Mouse (Mus musculus) heart, postnatal 0 days (tissue): ENCODE measurements around the gene Nkx2-2. TPM values are rescaled to one million over a fixed set of nuclear protein-coding genes. Genes with fewer than 3 reads are reported as not detected.

Experiments used
- ATAC-seq: fragments of 200-750 bp; cut with Nextera tagmentation; 2 replicates; pipeline ENCODE4 v1.8.0; 2017; ENCODE audit warnings: low read depth, moderate number of reproducible peaks, moderate library complexity; ENCODE audit not compliant: insufficient read depth
- DNase-seq: peaks from one replicate; pipeline ENCODE4 v3.0.0-alpha.2; 2016; ENCODE audit warnings: low spot score
- H3K27ac ChIP-seq: fragments of 300-500 bp; sonication (generic); 2 replicates; pipeline ENCODE4 v1.5.1; 2014; ENCODE audit warnings: low read depth, mild to moderate bottlenecking
- H3K27me3 ChIP-seq: fragments of 300-500 bp; sonication (generic); 2 replicates; pipeline ENCODE4 v1.6.1; 2014; ENCODE audit warnings: low read length, mixed read lengths; ENCODE audit not compliant: control insufficient read depth, insufficient read depth
- H3K36me3 ChIP-seq: fragments of 300-500 bp; sonication (generic); replicated peaks from 2 replicates; pipeline ENCODE4 v1.6.1; 2014; ENCODE audit warnings: low read length, mixed read lengths; ENCODE audit not compliant: control insufficient read depth, insufficient read depth
- H3K4me1 ChIP-seq: fragments of 300-500 bp; sonication (generic); 2 replicates; pipeline ENCODE4 v1.6.1; 2014; ENCODE audit warnings: antibody characterized with exemption; ENCODE audit not compliant: control insufficient read depth, insufficient read depth
- H3K4me2 ChIP-seq: fragments of 300-500 bp; sonication (generic); 2 replicates; pipeline ENCODE4 v1.6.1; 2014; ENCODE audit warnings: low read depth, mild to moderate bottlenecking, low read length, moderate library complexity
- H3K4me3 ChIP-seq: fragments of 300-500 bp; sonication (generic); 2 replicates; pipeline ENCODE4 v1.5.1; 2014; ENCODE audit warnings: low read depth, low read length
- H3K9ac ChIP-seq: fragments of 300-500 bp; sonication (generic); replicated peaks from 2 replicates; pipeline ENCODE4 v1.6.1; 2014; ENCODE audit warnings: low read depth, low read length, mixed read lengths
- H3K9me3 ChIP-seq: fragments of 300-500 bp; sonication (generic); replicated peaks from 2 replicates; pipeline ENCODE4 v1.6.1; 2016; ENCODE audit warnings: low read length; ENCODE audit not compliant: control insufficient read depth
- CTCF ChIP-seq: IDR thresholded peaks from 2 replicates; pipeline ENCODE4 v1.5.1; 2016; ENCODE audit warnings: antibody characterized with exemption, control low read depth, low read depth
- EP300 ChIP-seq: IDR thresholded peaks from 2 replicates; pipeline ENCODE4 v1.6.1; 2016; ENCODE audit warnings: antibody characterized with exemption, low read depth
- WGBS: fragments of 180-500 bp; shearing (Covaris S2); extraction: QIAGEN DNeasy Blood & Tissue Kit; methylation state at CpG from one replicate; pipeline ENCODE4 v1.1.7; 2014; 5-methylcytosine and 5-hydroxymethylcytosine counted together
- polyA plus RNA-seq: library from polyadenylated mRNA; unstranded; fragments of >200 nt; fragmentation: Nextera tagmentation; extraction: Ambion mirVana; gene quantifications from 2 replicates; pipeline ENCODE4 v1.2.1, GENCODE M21; 2015
- total RNA-seq: library from RNA; depleted of rRNA; stranded (reverse); fragments of >200 nt; gene quantifications from 2 replicates; pipeline ENCODE4 v1.2.3, GENCODE M21; 2014; ENCODE audit warnings: low replicate concordance; rRNA removed

The Nkx2-2 gene
- total and polyA plus RNA-seq, 2 experiments from 2014 or later, result not detected

GRCm38 (mm10) chr2:147165863-147166262 lies 28.2 kb downstream of the Nkx2-2 start:
- Histone ChIP-seq H3K9me3 (no peaks in the 10 kb centered on the region), H3K27ac (no peak overlapping the region), H3K9ac (no peak overlapping the region), H3K4me1 (no peaks in the 10 kb centered on the region), H3K36me3 (no peaks in the 10 kb centered on the region), H3K4me2 (no peak overlapping the region), H3K4me3 (no peak overlapping the region), H3K27me3 (no peaks in the 10 kb centered on the region)
- DNase-seq (no peak), ATAC-seq (no peak)
- no peak for TF ChIP-seq CTCF
- TF ChIP-seq EP300, result no peak
- WGBS, result 80% methylated on average over 1 of the region's 1 CpGs

DNA sequence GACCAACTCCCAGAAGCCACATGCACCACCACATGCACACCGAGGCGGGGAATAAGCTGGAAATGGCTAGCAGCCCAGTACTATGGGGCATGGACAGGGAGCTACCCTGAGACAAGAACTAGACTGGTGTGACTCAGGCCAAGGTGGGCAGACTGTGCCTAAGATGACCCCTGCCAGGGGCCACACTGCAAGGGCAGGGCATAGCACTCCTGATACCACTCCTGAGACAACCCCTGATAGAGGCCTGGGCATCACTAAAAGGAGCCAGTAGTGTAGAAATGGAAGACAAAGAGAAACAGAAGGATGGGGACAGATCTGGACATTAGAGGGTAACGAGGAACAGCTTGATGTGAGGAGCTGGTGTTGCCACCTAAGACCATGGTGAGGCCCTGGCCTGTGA lies 28.7 kb downstream of the Nkx2-2 start:
- WGBS, result 82% methylated on average over 3 of the region's 3 CpGs
- TF ChIP-seq CTCF, result no peak
- no peak for TF ChIP-seq EP300

DNA sequence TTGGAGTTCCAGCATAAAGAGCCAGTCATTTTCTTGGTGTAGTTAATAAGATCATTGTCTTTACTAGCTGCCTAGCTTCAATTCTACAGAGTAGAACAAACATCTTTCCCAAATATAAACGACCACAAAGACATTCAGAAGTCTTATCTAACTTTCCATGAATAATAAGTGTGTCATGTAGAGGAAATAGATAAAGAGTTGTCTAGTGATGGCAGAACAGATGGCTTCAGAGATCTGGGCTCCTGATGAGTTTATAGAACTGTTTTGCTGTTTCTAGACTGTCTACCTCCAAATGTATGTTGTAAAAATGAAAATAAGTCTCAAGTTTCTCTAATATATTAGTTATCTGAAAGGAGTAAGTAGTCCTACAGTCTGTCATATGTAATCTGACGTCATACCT lies 41.5 kb downstream of the Nkx2-2 start:
- H3K4me1 ChIP-seq, result no peaks in the 10 kb centered on the region
- H3K27me3 ChIP-seq, result no peaks in the 10 kb centered on the region
- H3K36me3 ChIP-seq, result no peaks in the 10 kb centered on the region
- H3K4me2 ChIP-seq, result no peak overlapping the region
- WGBS, result 45% methylated on average over 2 of the region's 2 CpGs
- DNase-seq (no peak), ATAC-seq (no peak)
- H3K4me3 ChIP-seq, result no peak overlapping the region
- no peak for TF ChIP-seq EP300
- TF ChIP-seq CTCF, result no peak
- no peak overlapping the region for H3K27ac ChIP-seq
- H3K9me3 ChIP-seq, result no peaks in the 10 kb centered on the region
- H3K9ac ChIP-seq, result no peak overlapping the region

More for the DNA sequence above, 28.7 kb downstream of the Nkx2-2 start:
- Histone ChIP-seq H3K36me3 (no peaks in the 10 kb centered on the region), H3K9ac (no peak overlapping the region), H3K4me3 (no peak overlapping the region), H3K27me3 (no peaks in the 10 kb centered on the region), H3K9me3 (no peaks in the 10 kb centered on the region), H3K4me2 (no peak overlapping the region), H3K27ac (no peak overlapping the region), H3K4me1 (no peaks in the 10 kb centered on the region)
- no peak for DNase-seq
- no peak for ATAC-seq

Other genes with a start within 250 kb of the Nkx2-2 start
- gene Xrn2, start 181.2 kb downstream of the Nkx2-2 start, total RNA-seq, result 19.0 and 26.5 TPM in 2 replicates
- 29.6 and 32.8 TPM in 2 replicates for gene Xrn2, start 181.2 kb downstream of the Nkx2-2 start, polyA plus RNA-seq
- gene Nkx2-4, start 108.8 kb downstream of the Nkx2-2 start, total RNA-seq, result not detected in 2 replicates
- not detected in 2 replicates for gene Nkx2-4, start 108.8 kb downstream of the Nkx2-2 start, polyA plus RNA-seq
- gene Pax1, start 167.7 kb upstream of the Nkx2-2 start, total RNA-seq, result 0.04 TPM in 1 of 2 replicates, not detected in the other
- not detected in 2 replicates for gene Pax1, start 167.7 kb upstream of the Nkx2-2 start, polyA plus RNA-seq